20 mouse cellular contexts compared by ENCODE assay signal in genomic region chr11:19900712-19901111, GRCm38 (mm10). TPM values are rescaled to one million over a fixed set of nuclear protein-coding genes. Genes with fewer than 3 reads are reported as not detected.
DNase-seq lines count a peak whose midpoint lies in the region; ATAC-seq lines count a peak whose summit lies in the region.
"Had no signal": no experiment of that assay in that cellular context is flagged by ENCODE, and none has a peak within 500 bp of the region (broad histone marks: within the 10 kb centered on the region; RNA-seq: fewer than 3 reads in every experiment).

No protein-coding gene starts in this region.

- H3K4me3 ChIP-seq in forebrain, embryonic 11.5 days (ENCODE audit: low read depth, low read length), result no peak overlapping the region
- H3K4me3 ChIP-seq: forebrain, embryonic 10.5 days; heart, adult 2 months; heart, embryonic 15.5 days; lung, embryonic 15.5 days had no signal

- H3K27ac ChIP-seq in forebrain, embryonic 11.5 days (ENCODE audit: low read depth, low read length), result no peak overlapping the region
- H3K27ac ChIP-seq: forebrain, embryonic 10.5 days; heart, adult 2 months; heart, embryonic 15.5 days; liver, embryonic 14.5 days; lung, embryonic 15.5 days had no signal

- WGBS in forebrain, embryonic 11.5 days, result 79% methylated on average over 4 of the region's 4 CpGs

- H3K36me3 ChIP-seq in forebrain, embryonic 11.5 days (ENCODE audit: control insufficient read depth, insufficient read depth, low read length), result no peaks in the 10 kb centered on the region
- H3K36me3 ChIP-seq: forebrain, embryonic 10.5 days; heart, embryonic 15.5 days; lung, embryonic 15.5 days had no signal

- H3K4me1 ChIP-seq in forebrain, embryonic 11.5 days (replicated peaks; ENCODE audit: control insufficient read depth, insufficient read depth, low read length), result no peaks in the 10 kb centered on the region
- H3K4me1 ChIP-seq: forebrain, embryonic 10.5 days; heart, embryonic 15.5 days; lung, embryonic 15.5 days had no signal

- no peak overlapping the region for H3K4me2 ChIP-seq in forebrain, embryonic 11.5 days (ENCODE audit: low read depth, low read length, severe bottlenecking)
- H3K4me2 ChIP-seq: heart, embryonic 15.5 days; lung, embryonic 15.5 days had no signal

- H3K9ac ChIP-seq in forebrain, embryonic 11.5 days (ENCODE audit: low read length), result no peak overlapping the region
- H3K9ac ChIP-seq: heart, embryonic 15.5 days; liver, embryonic 14.5 days; lung, embryonic 15.5 days had no signal

- ATAC-seq in forebrain, embryonic 11.5 days (replicated peaks; ENCODE audit: low FRiP score), result no peak
- ATAC-seq: hindbrain, embryonic 16.5 days; intestine, embryonic 16.5 days had no signal

- H3K9me3 ChIP-seq in forebrain, embryonic 11.5 days (ENCODE audit: control insufficient read depth, low read length), result no peaks in the 10 kb centered on the region; the same call in 1 of the 2 replicates
- H3K9me3 ChIP-seq: heart, embryonic 15.5 days; lung, embryonic 15.5 days had no signal

- H3K27me3 ChIP-seq in forebrain, embryonic 11.5 days (ENCODE audit: control insufficient read depth, insufficient read depth, low read length), result no peaks in the 10 kb centered on the region
- H3K27me3 ChIP-seq: heart, embryonic 15.5 days; lung, embryonic 15.5 days had no signal

- peak; percentile 13 to 43 for DNase-seq in layer of hippocampus, adult 18-20 months (ENCODE audit: low spot score in 2 of 2)
- no peak for DNase-seq in layer of hippocampus, adult 8-10 months (ENCODE audit: low spot score in 2 of 2)
- peak; percentile 31 to 40 for DNase-seq in right cerebral cortex, postnatal 10 days (ENCODE audit: low spot score in 2 of 2)
- no peak for DNase-seq in right cerebral cortex, postnatal 14 days
- DNase-seq in cerebellum, postnatal 10 days, result peak; percentile 44 to 53
- DNase-seq in forebrain, embryonic 11.5 days (ENCODE audit: low spot score), result no peak
- no peak for DNase-seq in thymus, postnatal 4 days
- DNase-seq: adrenal gland, adult 2 months; gastrocnemius, postnatal 25 days; heart, adult 2 months; kidney, postnatal 4 days; lung, postnatal 4 days; spleen, adult 18-20 months; thymus, postnatal 25 days had no signal

RNA-seq across cellular contexts. Expression of gene Spred2, which starts 23.5 kb away (rescaled TPM):
- total RNA-seq in layer of hippocampus, adult 18-20 months (2021), result 10 to 100 TPM; 92.2 to 97.0 TPM
- 10 to 100 TPM; 79.4 to 96.5 (median 88.6) TPM for total RNA-seq in layer of hippocampus, adult 8-10 months (2022)
- polyA plus RNA-seq in forebrain, embryonic 11.5 days (2014; fragmentation: Nextera tagmentation; extraction: Ambion mirVana), result 7.3 and 7.7 TPM in 2 replicates

Comparison
In these comparisons a context has a peak if more than half of its experiments do, and no peak if none do; other contexts are left out.
1. DNase-seq: peak in layer of hippocampus, adult 18-20 months (2 of 2), right cerebral cortex, postnatal 10 days (2 of 2) and cerebellum, postnatal 10 days (2 of 2); none in layer of hippocampus, adult 8-10 months (0 of 2), right cerebral cortex, postnatal 14 days (single experiment), forebrain, embryonic 11.5 days (single experiment) and thymus, postnatal 4 days (single experiment).